Mouse (Mus musculus): ENCODE measurements around the gene R3hdm4.
A peak's percentile ranks its signal among the peaks of the same experiment; 100 is the strongest.

The R3hdm4 gene

GRCm38 (mm10) chr10:79866601-79867000 lies 54.4 kb downstream of the R3hdm4 start:
- ATAC-seq (ENCODE audit: low TSS enrichment): no peak

DNA sequence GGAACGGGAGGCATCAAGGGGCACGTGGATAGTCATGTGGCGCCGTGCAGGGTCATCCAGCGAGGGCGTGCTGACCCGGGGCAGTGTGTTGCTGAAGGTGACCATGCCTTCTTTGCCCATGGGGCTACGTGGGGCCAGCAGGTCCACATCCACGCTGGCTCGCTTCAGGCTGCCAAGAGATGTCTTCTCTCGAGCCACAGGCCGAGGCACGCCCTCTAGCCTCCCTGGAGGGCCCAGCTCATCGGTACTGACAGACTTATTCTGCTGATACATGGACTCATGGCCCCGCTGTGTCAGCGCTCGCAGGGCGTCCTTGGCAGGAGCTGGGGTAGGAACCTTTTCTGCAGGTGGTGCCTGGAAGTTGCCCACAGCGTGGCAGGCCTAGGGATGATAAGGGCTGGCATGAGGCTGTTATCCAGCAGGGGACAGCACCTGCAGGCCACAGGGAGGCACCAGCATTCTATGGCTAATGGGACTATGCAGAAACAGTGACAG lies 55.2 kb downstream of the R3hdm4 start:
- no peak for ATAC-seq (ENCODE audit: low TSS enrichment)

GRCm38 (mm10) chr10:79865189-79865601 lies 55.8 kb downstream of the R3hdm4 start:
- no peak for ATAC-seq (ENCODE audit: low TSS enrichment)

- ATAC-seq (ENCODE audit: low TSS enrichment): peak; percentile 66; the same call in 1 of the 2 replicates
These were observed 56.4 kb downstream of the R3hdm4 start for GRCm38 (mm10) chr10:79864351-79865188.

DNA sequence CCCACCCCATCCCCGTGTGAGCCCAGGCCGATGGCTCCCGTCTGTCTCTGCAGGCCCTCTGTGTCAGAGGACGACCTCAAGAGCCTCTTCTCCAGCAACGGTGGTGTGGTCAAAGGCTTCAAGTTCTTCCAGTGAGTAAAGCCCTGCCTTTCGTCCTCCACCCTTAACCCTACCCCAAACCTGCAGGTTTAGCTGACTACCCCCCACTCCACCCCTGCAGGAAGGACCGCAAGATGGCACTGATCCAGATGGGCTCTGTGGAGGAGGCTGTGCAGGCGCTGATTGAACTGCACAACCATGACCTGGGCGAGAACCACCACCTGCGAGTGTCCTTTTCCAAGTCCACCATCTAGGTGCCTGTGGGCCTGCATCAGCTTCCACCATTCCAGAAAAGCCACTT lies 58.1 kb downstream of the R3hdm4 start:
- ATAC-seq (ENCODE audit: low TSS enrichment): no peak

- ATAC-seq (ENCODE audit: low TSS enrichment): no peak
These were observed 58.8 kb downstream of the R3hdm4 start for GRCm38 (mm10) chr10:79862049-79862788.

- ATAC-seq (ENCODE audit: low TSS enrichment): no peak
These were observed 59.6 kb downstream of the R3hdm4 start for GRCm38 (mm10) chr10:79861230-79862048.

GRCm38 (mm10) chr10:79860079-79860911 lies 60.7 kb downstream of the R3hdm4 start:
- no peak for ATAC-seq (ENCODE audit: low TSS enrichment)
